In the genomic region with DNA sequence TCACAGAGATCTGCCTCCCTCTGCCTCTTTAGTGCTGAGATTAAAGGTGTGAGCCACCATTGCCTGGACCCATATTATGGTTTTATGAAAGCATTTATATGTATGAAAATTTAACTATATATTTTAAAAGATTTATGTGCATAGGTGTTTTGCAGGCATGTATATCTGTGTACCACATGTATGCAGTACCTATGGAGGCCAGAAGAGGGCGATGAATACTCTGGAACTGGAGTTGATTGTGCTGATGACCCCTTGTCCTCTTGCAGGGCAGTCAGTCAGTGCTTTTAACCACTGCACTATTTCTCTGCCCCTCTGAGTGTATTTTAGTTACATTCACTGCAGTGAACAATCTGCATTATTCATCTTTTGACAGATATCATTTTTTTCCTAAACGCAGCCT, we compare ENCODE assay signal across 9 mouse cellular contexts. TPM values are rescaled to one million over a fixed set of nuclear protein-coding genes. Genes with fewer than 3 reads are reported as not detected.
DNase-seq lines count a peak whose midpoint lies in the region; TF ChIP-seq lines count a peak whose summit lies in the region.
"Had no signal": no experiment of that assay in that cellular context is flagged by ENCODE, and none has a peak within 500 bp of the region (broad histone marks: within the 10 kb centered on the region; RNA-seq: fewer than 3 reads in every experiment).

No protein-coding gene starts in this region.

- no peak for TF ChIP-seq POLR2A in thymus, adult 2 months (IDR thresholded peaks at IDR 0.05; ENCODE audit: control insufficient read depth, extremely low read depth, insufficient read depth, low read length, poor library complexity)

- no peaks in the 10 kb centered on the region for H3K4me1 ChIP-seq in thymus, adult 2 months (replicated peaks; ENCODE audit: control insufficient read depth, insufficient read depth, low read length)
- H3K4me1 ChIP-seq: stomach, embryonic 15.5 days had no signal

- TF ChIP-seq CTCF in thymus, adult 2 months (IDR thresholded peaks at IDR 0.05; ENCODE audit: borderline replicate concordance, control insufficient read depth, extremely low read depth, insufficient read depth, low read length, poor library complexity): no peak

- no peaks in the 10 kb centered on the region for H3K36me3 ChIP-seq in thymus, adult 2 months (ENCODE audit: control insufficient read depth, insufficient read depth, low read length)
- H3K36me3 ChIP-seq: stomach, embryonic 15.5 days had no signal

- 50% methylated on average over 2 of the region's 2 CpGs for WGBS in thymus, adult 2 months

- no peaks in the 10 kb centered on the region for H3K27me3 ChIP-seq in thymus, adult 2 months (ENCODE audit: control insufficient read depth, insufficient read depth, low read length)
- H3K27me3 ChIP-seq: stomach, embryonic 15.5 days had no signal

- no peak overlapping the region for H3K4me3 ChIP-seq in thymus, adult 2 months (ENCODE audit: control insufficient read depth, insufficient read depth, low read length)
- H3K4me3 ChIP-seq: stomach, embryonic 15.5 days had no signal

- H3K27ac ChIP-seq in thymus, adult 2 months (ENCODE audit: control insufficient read depth, insufficient read depth, low read length): no peak overlapping the region
- H3K27ac ChIP-seq: stomach, embryonic 15.5 days had no signal

- DNase-seq in gastrocnemius, adult 18-20 months (ENCODE audit: low spot score): peak; percentile 62
- DNase-seq in gastrocnemius, postnatal 25 days: no peak
- peak; percentile 73 for DNase-seq in thymus, adult 2 months
- no peak for DNase-seq in thymus, adult 18-20 months
- DNase-seq in cerebellum, postnatal 36 days: peak; percentile 58 to 72
- peak; percentile 53 to 81 for DNase-seq in kidney, adult 8-10 months
- DNase-seq in lung, postnatal 36 days: peak; percentile 90
- DNase-seq in thymus, postnatal 36 days: peak; percentile 49 to 57

RNA-seq across cellular contexts. Expression of a gene that starts 8.0 kb away (rescaled TPM):
- 10 to 100 TPM; 20.4 to 23.0 TPM for total RNA-seq in gastrocnemius, adult 18-20 months (2021)
- total RNA-seq in gastrocnemius, postnatal 25 days (2021): 10 to 100 TPM; 19.5 to 23.2 TPM
- 32.7 and 36.3 TPM in 2 replicates for polyA plus RNA-seq in thymus, adult 2 months (2012; rRNA removed)

RNA-seq across cellular contexts. Expression of a gene that starts 9.8 kb away (rescaled TPM):
- total RNA-seq in gastrocnemius, adult 18-20 months (2021): 1 to 10 TPM; 7.1 to 9.7 TPM
- 1 to 10 TPM; 4.0 to 7.5 TPM for total RNA-seq in gastrocnemius, postnatal 25 days (2021)
- polyA plus RNA-seq in thymus, adult 2 months (2012; rRNA removed): not detected in 2 replicates
- polyA plus RNA-seq: stomach, embryonic 15.5 days had no signal

RNA-seq across cellular contexts. Expression of a gene that starts 29.2 kb away (rescaled TPM):
- total RNA-seq in gastrocnemius, adult 18-20 months (2021): 100 to 1,000 TPM; 141 to 165 TPM
- total RNA-seq in gastrocnemius, postnatal 25 days (2021): 100 to 1,000 TPM; 107 to 114 TPM
- polyA plus RNA-seq in thymus, adult 2 months (2012; rRNA removed): 169 and 179 TPM in 2 replicates

RNA-seq across cellular contexts. Expression of a gene that starts 38.3 kb away (rescaled TPM):
- 10 to 100 TPM; 10.8 to 15.3 TPM for total RNA-seq in gastrocnemius, adult 18-20 months (2021)
- total RNA-seq in gastrocnemius, postnatal 25 days (2021): 10 to 100 TPM in 1 of 2 experiments, 1 to 10 TPM in 1; 9.9 to 11.2 TPM
- polyA plus RNA-seq in thymus, adult 2 months (2012; rRNA removed): 22.5 and 25.0 TPM in 2 replicates

RNA-seq across cellular contexts. Expression of a gene that starts 52.3 kb away (rescaled TPM):
- 1 to 10 TPM in 1 of 2 experiments, under 1 TPM in 1; 0.43 to 1.2 TPM for total RNA-seq in gastrocnemius, adult 18-20 months (2021)
- total RNA-seq in gastrocnemius, postnatal 25 days (2021): 1 to 10 TPM in 1 of 2 experiments, under 1 TPM in 1; 0.87 to 1.1 TPM
- 16.2 and 20.3 TPM in 2 replicates for polyA plus RNA-seq in thymus, adult 2 months (2012; rRNA removed)

Comparison
In these comparisons a context has a peak if more than half of its experiments do, and no peak if none do; other contexts are left out.
1. DNase-seq: peak in gastrocnemius, adult 18-20 months (single experiment), thymus, adult 2 months (single experiment), cerebellum, postnatal 36 days (2 of 2), kidney, adult 8-10 months (2 of 2), lung, postnatal 36 days (single experiment) and thymus, postnatal 36 days (2 of 2); none in gastrocnemius, postnatal 25 days (single experiment) and thymus, adult 18-20 months (0 of 2).